Mouse (Mus musculus): Measurements from ENCODE around the gene Ffar1. TPM values are rescaled to one million over a fixed set of nuclear protein-coding genes. Genes with fewer than 3 reads are reported as not detected.
"Not testable (repeated sequence)": the region's sequence is repeated elsewhere in the genome, so short reads cannot be mapped to it uniquely, and the experiment has no call there.

Ffar1 gene
- polyA plus RNA-seq, 1 experiment = not detected

DNA sequence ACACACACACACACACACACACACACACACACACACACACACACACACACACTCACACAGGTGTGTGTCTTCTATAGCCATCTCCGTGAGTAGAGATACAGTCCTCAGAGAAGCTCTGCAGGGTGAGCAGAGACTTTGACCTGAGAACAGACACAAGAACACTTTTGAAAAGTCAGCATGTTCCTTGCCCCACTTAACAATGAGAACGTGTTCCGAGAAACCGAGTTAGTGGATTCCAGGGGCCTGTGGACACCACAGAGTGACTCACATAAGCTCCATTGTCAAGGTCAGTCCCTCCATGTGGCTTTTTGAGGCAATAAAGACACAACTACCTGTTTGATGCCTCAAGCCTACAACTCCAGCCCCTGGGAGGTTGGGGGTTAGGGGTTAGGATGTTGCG is 14.0 kb downstream of the Ffar1 start:
- no peak for TF ChIP-seq POLR2A (IDR thresholded peaks at IDR 0.05; ENCODE audit: borderline replicate concordance, insufficient read depth, low read length)
- no peak for TF ChIP-seq CTCF (IDR thresholded peaks at IDR 0.05; ENCODE audit: borderline replicate concordance, insufficient read depth, low read depth, low read length)
- DNase-seq = no peak
- H3K4me3 ChIP-seq (replicated peaks; ENCODE audit: insufficient read depth, low read depth, low read length) = no peak overlapping the region
- H3K4me1 ChIP-seq (ENCODE audit: control insufficient read depth, insufficient read depth, low read length) = no peaks in the 10 kb centered on the region
- 64% methylated on average over 5 of the region's 5 CpGs for WGBS
- H3K27ac ChIP-seq (ENCODE audit: insufficient read depth, low read length) = no peak overlapping the region
- H3K27me3 ChIP-seq (ENCODE audit: control insufficient read depth, insufficient read depth, low read length) = no peaks in the 10 kb centered on the region

- WGBS = 70% methylated on average over 2 of the region's 2 CpGs
- H3K27me3 ChIP-seq (ENCODE audit: control insufficient read depth, insufficient read depth, low read length) = no peaks in the 10 kb centered on the region
- no peak overlapping the region for H3K27ac ChIP-seq (ENCODE audit: insufficient read depth, low read length)
- no peaks in the 10 kb centered on the region for H3K4me1 ChIP-seq (ENCODE audit: control insufficient read depth, insufficient read depth, low read length)
- TF ChIP-seq POLR2A (IDR thresholded peaks at IDR 0.05; ENCODE audit: borderline replicate concordance, insufficient read depth, low read length) (no peak), CTCF (IDR thresholded peaks at IDR 0.05; ENCODE audit: borderline replicate concordance, insufficient read depth, low read depth, low read length) (no peak)
- no peak for DNase-seq
- H3K4me3 ChIP-seq (replicated peaks; ENCODE audit: insufficient read depth, low read depth, low read length) = no peak overlapping the region
These were observed 14.8 kb downstream of the Ffar1 start for GRCm38 (mm10) chr7:30846505-30847053.

DNA sequence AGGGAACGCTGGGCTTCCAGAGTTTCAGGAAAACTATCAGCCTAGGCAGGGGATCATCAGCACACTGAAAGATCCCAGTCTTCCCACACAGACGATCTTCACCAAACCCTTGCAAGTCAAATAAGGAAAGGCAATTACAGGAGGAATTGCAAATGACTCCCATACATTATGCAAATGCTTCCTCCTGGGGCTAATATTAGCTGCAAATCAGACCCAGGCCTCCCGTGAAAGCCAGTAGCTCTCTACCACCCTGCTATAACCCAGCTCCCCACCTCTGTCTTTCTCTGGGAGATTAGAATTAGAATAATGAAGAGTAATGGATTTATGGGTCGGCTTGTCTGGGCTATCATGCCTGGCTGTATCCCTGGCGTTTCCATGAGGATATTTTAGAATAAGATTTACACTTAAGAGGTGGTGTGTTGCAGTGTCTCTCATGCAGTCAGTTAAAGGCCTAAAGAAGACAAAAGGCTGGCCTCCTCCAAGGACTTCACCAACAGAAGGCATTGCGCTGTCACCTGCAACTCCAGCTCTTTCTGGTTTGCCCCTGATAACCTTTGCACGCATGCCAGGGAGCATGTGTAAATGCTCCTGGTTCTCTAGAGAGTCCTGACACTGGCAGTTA is 16.6 kb downstream of the Ffar1 start:
- TF ChIP-seq CTCF (IDR thresholded peaks at IDR 0.05; ENCODE audit: borderline replicate concordance, insufficient read depth, low read depth, low read length) (no peak), POLR2A (IDR thresholded peaks at IDR 0.05; ENCODE audit: borderline replicate concordance, insufficient read depth, low read length) (no peak)
- Histone ChIP-seq H3K4me1 (ENCODE audit: control insufficient read depth, insufficient read depth, low read length) (no peaks in the 10 kb centered on the region), H3K27ac (ENCODE audit: insufficient read depth, low read length) (no peak overlapping the region), H3K27me3 (ENCODE audit: control insufficient read depth, insufficient read depth, low read length) (no peaks in the 10 kb centered on the region), H3K4me3 (replicated peaks; ENCODE audit: insufficient read depth, low read depth, low read length) (no peak overlapping the region)
- WGBS = 49% methylated on average over 7 of the region's 7 CpGs
- DNase-seq = no peak

GRCm38 (mm10) chr7:30842092-30842491 is 19.3 kb downstream of the Ffar1 start:
- 82% methylated on average over 5 of the region's 5 CpGs for WGBS
- no peak for DNase-seq

DNA sequence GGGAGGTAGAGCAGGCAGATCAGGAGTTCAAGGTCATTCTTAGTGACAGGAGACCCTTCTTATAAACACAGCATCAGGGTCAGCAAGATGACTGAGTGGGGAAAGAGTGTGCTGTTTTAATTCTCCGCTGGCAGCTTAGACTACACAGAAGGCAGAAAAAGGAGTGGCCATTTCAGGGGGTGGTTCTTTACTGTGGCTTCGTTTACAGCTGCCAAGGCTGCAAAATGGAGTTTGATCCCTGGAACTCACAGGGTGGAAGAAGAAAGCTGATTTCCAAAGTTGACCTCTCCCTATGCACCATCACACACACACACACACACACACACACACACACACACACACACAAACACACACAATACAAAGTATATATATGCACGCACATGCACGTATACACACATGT is 20.0 kb downstream of the Ffar1 start:
- Histone ChIP-seq H3K27ac (ENCODE audit: insufficient read depth, low read length) (no peak overlapping the region), H3K27me3 (ENCODE audit: control insufficient read depth, insufficient read depth, low read length) (no peaks in the 10 kb centered on the region), H3K4me1 (ENCODE audit: control insufficient read depth, insufficient read depth, low read length) (no peaks in the 10 kb centered on the region), H3K4me3 (replicated peaks; ENCODE audit: insufficient read depth, low read depth, low read length) (no peak overlapping the region)
- no peak for TF ChIP-seq CTCF (IDR thresholded peaks at IDR 0.05; ENCODE audit: borderline replicate concordance, insufficient read depth, low read depth, low read length)
- TF ChIP-seq POLR2A (IDR thresholded peaks at IDR 0.05; ENCODE audit: borderline replicate concordance, insufficient read depth, low read length) = no peak
- DNase-seq = no peak
- WGBS = 73% methylated on average over 4 of the region's 4 CpGs

More at GRCm38 (mm10) chr7:30842092-30842491, 19.3 kb downstream of the Ffar1 start:
- no peak for TF ChIP-seq POLR2A (IDR thresholded peaks at IDR 0.05; ENCODE audit: borderline replicate concordance, insufficient read depth, low read length)
- no peak for TF ChIP-seq CTCF (IDR thresholded peaks at IDR 0.05; ENCODE audit: borderline replicate concordance, insufficient read depth, low read depth, low read length)
- no peak overlapping the region for H3K4me3 ChIP-seq (replicated peaks; ENCODE audit: insufficient read depth, low read depth, low read length)
- no peaks in the 10 kb centered on the region for H3K4me1 ChIP-seq (ENCODE audit: control insufficient read depth, insufficient read depth, low read length)
- H3K27me3 ChIP-seq (ENCODE audit: control insufficient read depth, insufficient read depth, low read length) = no peaks in the 10 kb centered on the region
- H3K27ac ChIP-seq (ENCODE audit: insufficient read depth, low read length) = no peak overlapping the region

- no peak for DNase-seq
- TF ChIP-seq POLR2A (IDR thresholded peaks at IDR 0.05; ENCODE audit: borderline replicate concordance, insufficient read depth, low read length) = no peak
- TF ChIP-seq CTCF (IDR thresholded peaks at IDR 0.05; ENCODE audit: borderline replicate concordance, insufficient read depth, low read depth, low read length) = no peak
- 45% methylated on average over 3 of the region's 3 CpGs for WGBS
- Histone ChIP-seq H3K4me1 (ENCODE audit: control insufficient read depth, insufficient read depth, low read length) (no peaks in the 10 kb centered on the region), H3K4me3 (replicated peaks; ENCODE audit: insufficient read depth, low read depth, low read length) (no peak overlapping the region), H3K27ac (ENCODE audit: insufficient read depth, low read length) (no peak overlapping the region), H3K27me3 (ENCODE audit: control insufficient read depth, insufficient read depth, low read length) (no peaks in the 10 kb centered on the region)
These were observed 21.1 kb downstream of the Ffar1 start for GRCm38 (mm10) chr7:30840306-30840705.

- H3K4me1 ChIP-seq (ENCODE audit: control insufficient read depth, insufficient read depth, low read length) = no peaks in the 10 kb centered on the region
- DNase-seq = no peak
- H3K4me3 ChIP-seq (replicated peaks; ENCODE audit: insufficient read depth, low read depth, low read length) = no peak overlapping the region
- H3K27ac ChIP-seq (ENCODE audit: insufficient read depth, low read length) = no peak overlapping the region
- no peaks in the 10 kb centered on the region for H3K27me3 ChIP-seq (ENCODE audit: control insufficient read depth, insufficient read depth, low read length)
- TF ChIP-seq POLR2A (IDR thresholded peaks at IDR 0.05; ENCODE audit: borderline replicate concordance, insufficient read depth, low read length) = no peak
- TF ChIP-seq CTCF (IDR thresholded peaks at IDR 0.05; ENCODE audit: borderline replicate concordance, insufficient read depth, low read depth, low read length) = no peak
These were observed 24.1 kb downstream of the Ffar1 start for GRCm38 (mm10) chr7:30837277-30837676.

DNA sequence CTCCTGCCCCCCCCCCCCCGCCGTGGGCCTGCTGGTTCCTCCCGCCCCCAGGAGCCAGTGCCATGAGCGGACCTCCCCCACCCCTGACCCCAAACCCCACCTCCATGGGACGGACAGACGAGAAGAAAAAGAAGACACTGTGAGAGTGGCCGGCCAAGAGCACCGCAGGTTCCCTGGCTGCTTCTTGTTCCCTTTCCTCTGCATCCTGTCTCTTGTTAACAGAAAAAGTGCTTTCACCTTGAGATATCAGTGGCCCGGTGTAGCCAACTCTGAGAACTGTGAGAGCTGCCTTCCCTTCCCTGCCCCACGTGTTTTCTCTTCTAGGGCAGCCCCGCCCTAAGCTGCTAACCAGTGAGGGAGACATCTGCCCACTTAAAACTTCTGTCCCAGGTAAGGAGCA is 28.7 kb downstream of the Ffar1 start:
- DNase-seq; H3K27me3 ChIP-seq (ENCODE audit: control insufficient read depth, insufficient read depth, low read length); H3K27ac ChIP-seq (ENCODE audit: insufficient read depth, low read length); H3K4me3 ChIP-seq (replicated peaks; ENCODE audit: insufficient read depth, low read depth, low read length); H3K4me1 ChIP-seq (ENCODE audit: control insufficient read depth, insufficient read depth, low read length): not testable (repeated sequence)
- WGBS = 47% methylated on average over 11 of the region's 11 CpGs
